Mouse (Mus musculus) right cerebral cortex, adult 18-20 months (tissue): ENCODE measurements around the gene Lpin1.
A peak's percentile ranks its signal among the peaks of the same experiment; 100 is the strongest.

Experiments used
- DNase-seq: peaks from one replicate; pipeline ENCODE4 v3.0.0; 2022; ENCODE audit warnings: mixed read lengths

Lpin1 gene

DNA sequence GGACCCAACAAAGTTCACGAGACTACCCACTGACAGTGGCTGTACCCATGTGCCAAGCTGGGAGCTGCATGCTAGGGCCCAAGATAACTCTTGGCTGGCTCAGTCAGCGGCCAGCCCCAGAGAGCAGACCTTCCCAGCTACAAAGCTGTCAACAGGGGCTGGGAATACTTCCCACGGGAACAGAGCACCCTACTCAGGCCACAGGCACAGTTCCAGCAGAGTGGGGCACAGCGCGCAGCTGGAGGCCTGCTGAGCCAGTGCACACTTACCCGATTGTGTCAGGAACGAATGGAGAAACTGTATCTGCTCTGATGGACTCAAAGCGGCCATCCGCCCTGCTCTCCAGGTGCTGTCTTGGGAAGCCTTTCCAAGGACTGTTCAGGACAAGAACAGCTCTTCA, 95.6 kb downstream of the Lpin1 start:
- peak; percentile 53 for DNase-seq

DNA sequence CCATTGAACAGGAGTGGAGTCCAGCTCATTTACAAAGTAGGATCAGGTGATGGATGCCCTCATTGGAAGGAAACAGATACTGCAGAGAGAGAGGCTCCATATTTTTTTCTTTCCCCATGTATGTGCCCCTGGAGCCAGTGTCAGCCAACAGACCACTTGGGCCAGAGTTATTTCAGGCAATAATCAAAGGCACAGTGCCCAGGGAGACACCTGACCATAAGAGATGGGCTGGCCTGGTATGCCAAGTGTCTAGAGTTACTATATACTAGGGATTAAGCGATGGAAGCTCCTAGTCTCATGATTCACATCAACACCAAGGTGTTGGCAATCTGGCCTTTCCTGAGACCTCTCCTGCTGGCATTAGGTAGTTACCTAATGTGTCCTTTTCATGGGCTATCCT, 97.8 kb downstream of the Lpin1 start:
- no peak for DNase-seq

DNA sequence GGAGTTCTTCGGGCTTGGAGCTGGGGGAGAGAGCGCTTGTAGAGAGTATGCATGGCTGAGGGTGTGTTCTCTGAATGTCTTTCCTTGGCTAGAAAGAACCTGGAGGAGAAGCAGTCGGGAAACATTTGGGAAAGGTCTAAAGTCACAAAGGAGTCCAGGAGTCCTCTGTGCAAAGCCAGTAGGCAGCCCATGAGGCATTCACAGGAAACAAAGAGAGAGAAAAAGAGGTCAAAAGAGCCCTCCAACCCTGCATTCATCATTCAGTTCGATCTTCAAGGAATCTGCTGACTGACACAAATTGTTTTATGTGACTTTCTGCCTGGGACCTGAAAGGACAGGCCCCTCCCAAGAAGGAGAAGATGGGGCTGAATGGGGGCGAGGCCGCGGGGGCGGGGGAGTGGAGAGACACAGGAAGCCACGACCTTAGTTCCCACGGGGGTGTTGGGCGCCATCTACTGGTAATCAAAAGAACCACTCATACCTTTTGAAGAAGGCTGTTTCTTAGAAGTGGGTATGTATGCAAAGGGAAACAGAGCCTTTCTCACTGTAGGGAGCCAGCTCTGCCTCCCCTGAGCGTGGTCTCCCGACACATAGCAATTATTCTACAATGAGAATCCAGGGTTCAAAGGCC, 101.5 kb downstream of the Lpin1 start:
- peak; percentile 60 for DNase-seq

DNA sequence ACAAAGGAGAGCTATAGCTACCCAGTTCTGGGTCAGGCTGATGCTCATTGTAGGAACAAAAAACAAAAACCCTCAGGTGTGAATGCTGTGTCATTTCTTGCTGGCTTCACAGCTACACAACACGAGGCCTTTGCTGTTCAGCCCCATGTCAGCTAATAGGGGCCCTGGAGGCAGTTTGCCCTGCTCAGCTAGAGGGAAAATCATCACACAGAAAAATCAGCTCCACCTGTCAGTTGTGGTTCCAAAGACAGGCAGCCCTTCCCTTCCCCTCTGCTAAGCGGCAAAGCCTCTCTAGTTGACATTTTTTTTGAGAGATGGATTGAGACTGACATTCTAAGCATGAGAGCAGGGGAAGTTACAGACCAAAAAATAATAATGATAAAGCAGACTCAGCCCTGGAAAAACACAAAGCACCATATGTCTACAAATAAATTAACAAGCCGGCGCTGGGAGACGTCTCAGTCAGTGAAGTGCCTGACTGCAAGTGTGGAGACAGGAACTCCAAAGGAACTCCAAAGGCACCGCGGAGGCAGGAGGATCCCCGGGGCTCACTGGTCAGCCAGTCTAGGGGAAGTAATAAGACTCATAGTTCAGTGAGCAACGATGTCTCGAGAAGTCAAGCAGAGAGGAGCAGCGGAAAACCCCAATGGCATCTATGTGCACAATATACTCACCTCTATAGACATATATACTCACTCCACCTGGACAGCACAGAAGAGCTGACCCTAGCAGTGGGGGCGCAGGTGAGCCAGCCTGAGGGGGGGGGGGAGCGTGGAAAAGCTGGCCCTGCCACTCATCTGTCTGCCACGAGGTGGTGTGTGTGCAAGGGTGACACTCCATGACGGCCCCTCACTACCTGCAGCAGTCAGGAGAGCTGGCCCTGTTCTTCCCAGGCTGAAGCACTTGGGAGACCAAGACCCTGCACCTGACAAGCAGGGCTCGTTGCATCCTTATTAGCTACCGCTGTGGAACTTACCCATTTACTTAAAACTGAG, 103.7 kb downstream of the Lpin1 start:
- no peak for DNase-seq

DNA sequence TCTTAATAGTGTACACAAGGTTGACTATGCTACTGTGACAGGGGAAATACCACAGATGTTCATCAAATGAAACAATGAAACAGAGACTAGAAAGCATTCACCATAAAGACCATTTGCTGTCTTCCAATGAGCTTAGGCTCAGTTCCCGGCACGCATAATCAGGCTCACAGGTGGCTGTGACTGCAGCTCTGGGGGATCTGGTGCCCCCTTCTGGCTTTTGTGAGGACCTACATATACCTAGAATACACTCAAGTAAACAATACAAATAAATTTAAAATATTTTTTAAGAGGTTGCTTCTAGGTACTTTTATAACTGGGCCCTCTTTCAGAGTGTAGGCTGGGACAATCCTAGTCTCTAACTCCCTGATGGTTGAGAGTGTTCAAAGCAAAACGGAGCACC, 106.5 kb downstream of the Lpin1 start:
- no peak for DNase-seq

DNA sequence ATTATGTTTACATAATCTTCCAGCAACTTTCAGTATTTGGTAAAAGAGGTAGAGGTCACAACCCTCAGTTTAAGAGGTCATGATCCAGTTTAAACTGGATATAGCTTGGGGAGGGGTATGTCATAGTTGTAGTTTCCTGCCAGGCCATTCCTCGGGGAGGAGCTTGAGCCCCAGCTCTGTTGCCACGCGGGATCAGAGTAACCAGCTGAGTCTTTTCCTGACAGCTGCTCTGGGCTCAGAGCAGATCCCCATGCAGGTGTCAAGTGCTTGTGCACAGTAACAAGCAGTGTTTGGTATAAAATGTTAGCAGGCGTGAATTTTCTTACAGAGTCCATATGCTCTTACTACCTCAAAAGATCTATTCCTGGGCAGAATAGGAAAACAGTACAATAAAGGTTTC, 112.8 kb downstream of the Lpin1 start:
- DNase-seq: no peak

DNA sequence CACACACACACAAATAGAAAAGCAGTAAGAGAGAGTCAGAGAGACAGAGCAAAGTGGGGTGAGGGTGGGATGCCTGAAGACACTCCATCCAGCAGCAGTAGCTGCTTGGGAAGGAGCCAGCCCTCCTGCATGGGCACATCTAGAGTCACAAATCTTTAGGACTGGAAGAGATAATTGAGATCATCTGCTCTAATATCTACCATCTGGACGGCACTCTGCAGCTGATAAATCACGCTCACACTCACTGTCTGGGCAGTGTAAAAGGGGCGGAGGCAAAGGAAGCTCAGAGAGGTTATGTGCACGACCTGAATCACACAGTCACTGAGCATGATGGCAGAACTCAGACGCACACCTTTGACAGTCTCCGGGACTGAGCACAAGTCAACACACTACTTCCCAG, 118.1 kb downstream of the Lpin1 start:
- DNase-seq: no peak

DNA sequence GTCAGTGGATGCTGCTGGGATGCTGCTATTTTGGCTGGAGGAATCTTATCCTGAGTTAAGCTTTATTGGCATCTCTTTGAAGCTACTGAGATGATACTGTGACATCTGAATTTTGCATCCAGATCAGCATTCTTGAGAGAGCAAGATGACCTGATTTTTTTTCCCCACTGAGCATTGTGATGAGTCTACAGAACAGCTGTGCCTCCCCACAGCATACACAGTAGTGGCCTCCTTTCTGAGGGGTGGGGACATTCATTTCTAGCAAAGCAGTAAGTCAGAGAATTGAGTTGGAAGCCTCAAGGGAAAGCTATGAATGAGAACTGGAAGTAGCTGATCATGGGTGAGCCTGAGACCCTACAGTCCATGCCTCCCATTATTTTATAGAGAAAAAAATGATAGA, 121.9 kb downstream of the Lpin1 start:
- DNase-seq: peak; percentile 25

DNA sequence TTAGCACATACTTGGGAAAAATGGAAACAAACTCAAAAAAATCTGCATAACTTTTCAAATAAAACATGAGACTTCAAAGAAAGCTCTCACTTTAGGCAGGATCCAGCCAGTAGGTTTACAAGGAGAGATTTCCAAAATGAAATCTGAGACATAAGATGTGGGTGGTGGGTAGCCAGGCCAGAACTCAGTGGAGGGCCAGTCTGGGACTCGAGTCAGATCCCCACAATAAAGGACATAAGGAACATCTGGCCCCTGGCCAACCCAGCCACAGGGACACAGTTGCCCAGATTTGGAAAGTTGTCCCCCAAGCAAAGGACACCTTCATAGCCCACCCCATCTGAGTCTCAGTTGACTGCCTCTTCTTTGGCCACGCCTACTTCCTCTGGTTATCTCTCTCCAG, 123.3 kb downstream of the Lpin1 start:
- no peak for DNase-seq
